Mouse (Mus musculus) left cerebral cortex, adult 9 months (tissue): ENCODE measurements around the gene Epn1.

Source experiments
- DNase-seq, 2 experiments: peaks; one replicate each; pipeline ENCODE4 v3.0.0; 2022; ENCODE audit warnings: low spot score in 2 of 2

The Epn1 gene

DNA sequence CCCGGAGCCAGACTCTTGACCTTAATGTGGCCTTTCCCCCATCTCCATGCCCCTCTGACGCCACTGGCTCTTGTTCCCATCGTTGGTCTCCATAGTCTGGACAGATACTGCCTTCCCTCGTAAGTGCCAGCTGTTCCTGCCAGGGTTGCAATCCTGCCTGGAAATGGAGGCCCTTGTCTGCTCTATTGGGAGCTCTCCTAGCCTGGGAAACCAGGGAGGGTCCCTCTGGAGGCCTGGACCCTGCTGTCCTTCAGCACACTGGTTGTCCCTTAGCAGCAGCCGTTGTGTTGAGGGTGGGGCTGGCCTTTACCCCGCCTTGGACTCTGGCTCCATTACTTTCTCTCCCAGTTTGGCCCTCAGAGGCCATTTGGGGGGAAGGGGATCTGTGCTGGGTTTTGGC, 12.3 kb downstream of the Epn1 start:
- no peak for DNase-seq

DNA sequence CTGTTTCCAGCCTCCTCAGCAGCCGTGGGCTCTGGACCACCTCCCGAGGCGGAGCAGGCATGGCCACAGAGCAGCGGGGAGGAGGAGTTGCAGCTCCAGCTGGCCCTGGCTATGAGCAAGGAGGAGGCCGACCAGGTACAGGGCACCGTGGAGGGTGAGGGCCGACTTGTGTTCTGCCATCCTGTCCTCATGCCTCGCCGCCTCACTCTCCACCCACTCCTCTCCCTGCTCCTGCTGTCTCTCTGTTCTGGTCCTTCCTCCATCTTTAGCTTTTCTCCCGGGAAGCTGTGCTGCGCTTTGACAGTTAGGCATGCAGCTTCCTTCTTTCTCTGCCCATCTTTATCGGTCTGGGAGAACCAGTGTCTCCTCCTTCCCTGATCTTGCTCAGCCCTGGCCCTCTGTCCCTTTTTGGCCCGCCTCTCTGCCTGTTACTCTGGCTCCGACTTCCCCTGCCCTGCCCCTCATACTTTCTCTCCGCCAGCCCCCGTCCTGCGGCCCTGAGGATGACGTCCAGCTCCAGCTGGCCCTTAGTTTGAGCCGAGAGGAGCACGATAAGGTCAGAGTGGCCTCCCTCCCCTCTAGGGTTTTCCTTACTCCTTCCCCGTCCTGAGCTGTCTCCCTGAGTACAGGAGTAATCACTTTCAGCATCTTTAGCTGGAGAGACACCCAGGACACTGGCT, 12.9 kb downstream of the Epn1 start:
- peak in 1 of 2 experiments; percentile 50 for DNase-seq

DNA sequence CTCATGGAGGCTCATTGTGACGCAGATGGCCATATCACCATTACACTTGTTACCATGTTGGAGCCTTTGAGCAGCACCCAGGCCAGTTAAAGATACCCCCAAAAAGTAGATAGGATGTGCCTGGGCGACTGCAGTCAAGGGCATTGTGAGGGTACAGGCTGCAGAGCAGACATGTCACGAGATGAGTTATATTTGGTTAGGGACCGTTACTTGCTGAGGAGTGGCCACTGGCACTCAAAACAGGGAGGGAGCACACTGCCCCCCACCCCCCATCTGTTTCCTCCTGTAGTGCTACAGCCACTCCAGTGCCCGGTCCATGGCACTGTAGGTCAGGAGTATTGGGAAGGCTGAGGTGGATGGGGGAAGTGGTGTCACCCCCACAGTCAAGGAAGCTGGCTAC, 18.7 kb downstream of the Epn1 start:
- no peak for DNase-seq

DNA sequence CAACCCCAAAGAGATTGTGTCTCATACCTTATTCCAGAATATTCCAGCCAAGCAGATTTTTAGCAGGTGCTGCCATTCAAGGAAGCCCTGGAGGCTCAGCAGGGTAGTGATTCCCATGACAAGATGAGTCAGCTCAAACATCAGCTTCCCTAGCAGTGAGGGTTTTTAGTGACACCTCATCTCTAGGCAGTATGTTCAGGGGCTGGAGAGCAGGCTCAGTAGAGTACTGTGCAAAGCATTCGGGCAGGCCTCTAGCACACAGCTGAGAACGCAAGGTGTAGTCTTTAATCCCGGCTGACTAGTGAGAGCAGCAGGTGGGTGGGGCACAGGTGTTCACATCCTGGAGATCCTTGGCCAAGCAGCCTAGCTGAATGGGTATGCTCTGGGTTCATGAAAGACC, 19.8 kb downstream of the Epn1 start:
- DNase-seq = no peak

DNA sequence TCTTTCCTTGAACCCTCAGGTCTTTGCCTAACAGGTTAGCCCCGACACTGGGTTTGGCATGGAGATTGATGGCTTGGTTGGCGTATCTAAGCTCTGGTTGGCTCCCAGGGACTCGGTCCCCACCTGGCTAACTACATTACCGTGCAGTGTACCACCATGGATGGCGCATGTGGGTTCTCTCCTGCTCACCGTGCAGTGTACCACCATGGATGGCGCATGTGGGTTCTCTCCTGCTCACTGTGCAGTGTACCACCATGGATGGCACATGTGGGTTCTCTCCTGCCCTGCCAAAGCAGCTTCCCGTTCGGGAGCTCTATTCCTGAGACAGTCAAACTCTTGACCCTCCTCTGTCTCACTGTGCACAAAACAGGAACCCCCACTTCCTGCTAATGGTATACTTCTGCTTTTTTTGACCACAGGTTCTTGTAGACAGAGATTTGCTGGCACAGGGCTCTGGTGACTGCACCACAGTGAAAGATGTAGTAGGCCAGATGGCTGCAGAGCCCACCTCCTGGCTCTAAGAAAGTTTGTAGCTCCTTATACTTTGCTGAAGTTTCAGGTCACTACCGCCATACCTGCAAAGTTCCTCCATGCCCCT, 21.1 kb downstream of the Epn1 start:
- no peak for DNase-seq

DNA sequence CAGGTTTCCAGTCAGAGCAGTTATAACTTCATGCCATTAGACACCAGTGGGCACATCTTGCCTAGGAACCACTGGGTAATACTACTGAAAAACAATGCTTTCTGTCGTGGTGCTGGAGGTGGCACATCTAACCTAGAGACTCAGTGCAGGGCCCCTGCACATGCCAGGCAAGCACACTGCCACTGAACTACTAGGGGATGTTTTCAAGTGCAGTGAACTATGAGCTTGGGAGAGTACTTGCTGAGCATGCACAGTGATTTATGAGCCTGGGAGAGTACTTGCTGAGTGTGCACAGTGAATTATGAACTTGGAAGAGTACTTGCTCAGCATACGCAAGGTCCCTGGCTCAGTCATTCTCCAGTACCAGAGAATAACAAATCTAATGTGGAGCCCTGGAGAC, 22.5 kb downstream of the Epn1 start:
- no peak for DNase-seq

DNA sequence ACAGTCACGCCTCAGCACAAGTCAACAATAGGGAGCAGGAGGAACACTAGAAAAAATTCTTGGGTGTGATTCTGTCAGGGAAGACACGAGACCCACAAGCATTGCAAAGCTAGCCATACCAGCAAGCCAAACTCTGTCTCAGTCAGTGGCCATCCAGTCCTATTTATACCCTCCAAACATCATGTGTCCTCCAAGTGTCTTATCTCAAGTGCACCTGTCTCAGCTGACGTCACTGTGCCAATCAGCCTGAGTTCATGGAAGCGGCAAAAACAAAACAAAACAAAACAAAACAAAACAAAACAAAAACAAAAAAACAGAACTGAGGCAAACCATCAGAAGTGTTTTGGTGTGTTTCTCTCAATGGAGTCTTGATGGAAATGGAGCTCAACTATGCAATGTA, 28.2 kb downstream of the Epn1 start:
- DNase-seq = no peak

DNA sequence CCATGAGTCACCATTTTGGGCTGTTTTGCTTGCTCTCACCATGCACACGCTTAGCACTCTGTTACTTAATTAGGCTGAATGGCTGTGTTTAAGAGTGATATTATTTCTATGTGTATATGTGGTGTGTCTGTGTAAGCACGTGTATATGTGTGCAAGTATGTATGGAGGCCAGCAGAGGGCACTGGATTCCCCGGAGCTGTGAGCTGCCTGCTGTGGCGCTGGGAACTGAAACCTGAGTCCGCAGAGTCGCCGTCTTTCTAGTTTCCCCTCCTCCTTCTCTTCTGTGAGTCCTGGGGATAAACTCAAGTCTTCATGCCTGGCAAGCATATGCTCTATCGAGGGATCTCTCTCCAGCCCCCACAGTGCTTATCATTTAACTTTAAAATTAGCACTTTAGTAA, 29.3 kb downstream of the Epn1 start:
- DNase-seq = no peak

DNA sequence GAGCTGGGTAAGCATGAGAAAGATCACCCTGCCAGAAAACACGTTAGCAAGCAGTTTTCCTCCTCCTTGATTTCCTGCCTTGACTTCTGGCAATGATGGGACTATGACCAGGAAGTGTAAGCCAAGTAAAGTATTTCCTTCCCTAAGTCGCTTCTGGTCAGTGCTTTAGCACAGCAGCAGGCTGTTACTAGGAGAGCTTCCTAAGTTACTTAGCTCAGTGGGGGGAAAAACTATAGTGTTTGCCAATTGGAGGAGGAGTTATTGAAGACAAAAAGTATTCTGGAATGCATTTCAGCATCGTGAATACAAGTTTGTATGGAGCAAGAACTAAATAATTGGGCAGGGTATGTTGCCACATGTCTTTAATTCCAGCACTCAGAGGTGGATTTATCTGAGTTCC, 32.7 kb downstream of the Epn1 start:
- no peak for DNase-seq

DNA sequence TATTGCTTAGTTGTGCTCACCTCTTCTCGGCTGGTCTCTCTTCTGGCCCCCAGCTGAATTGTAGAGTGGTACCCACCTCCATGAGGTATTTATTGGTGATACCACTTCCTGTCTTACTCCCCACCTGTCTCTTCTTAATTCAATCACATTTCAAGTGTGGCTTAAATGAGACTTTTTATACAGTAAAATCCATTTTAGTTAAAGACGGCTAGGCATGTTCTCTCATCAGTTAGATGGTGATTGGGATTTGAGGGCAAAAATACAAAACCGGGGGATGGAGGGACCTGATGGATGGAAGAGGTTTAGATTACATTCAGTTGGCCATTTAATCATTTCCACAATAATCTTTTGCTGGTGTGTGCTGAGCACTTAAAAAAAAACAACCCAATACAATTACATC, 36.8 kb downstream of the Epn1 start, which contains the start of gene Rfpl4:
Rfpl4 (minus strand) TSS at position 101 of the 400 bp plus-strand sequence.
- DNase-seq = no peak

DNA sequence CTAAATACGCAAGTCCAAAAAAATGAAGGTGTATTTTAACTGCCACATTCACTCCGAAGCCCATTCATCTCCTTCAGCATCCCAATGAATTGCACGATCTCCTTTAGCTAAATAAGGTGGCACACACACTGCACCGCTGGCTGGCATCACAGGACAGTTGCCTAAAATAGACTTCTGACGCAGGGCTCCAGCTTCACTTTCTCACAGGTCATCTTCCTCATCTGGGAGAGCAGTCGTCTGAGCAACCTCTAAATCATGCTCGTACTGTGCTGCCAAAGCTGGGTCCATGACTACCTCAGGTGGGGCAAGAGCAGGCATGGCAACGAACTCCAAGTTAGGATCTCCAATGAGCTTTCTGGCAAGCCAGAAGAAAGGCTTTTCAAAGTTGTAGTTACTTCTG, 45.0 kb downstream of the Epn1 start:
- DNase-seq = no peak

DNA sequence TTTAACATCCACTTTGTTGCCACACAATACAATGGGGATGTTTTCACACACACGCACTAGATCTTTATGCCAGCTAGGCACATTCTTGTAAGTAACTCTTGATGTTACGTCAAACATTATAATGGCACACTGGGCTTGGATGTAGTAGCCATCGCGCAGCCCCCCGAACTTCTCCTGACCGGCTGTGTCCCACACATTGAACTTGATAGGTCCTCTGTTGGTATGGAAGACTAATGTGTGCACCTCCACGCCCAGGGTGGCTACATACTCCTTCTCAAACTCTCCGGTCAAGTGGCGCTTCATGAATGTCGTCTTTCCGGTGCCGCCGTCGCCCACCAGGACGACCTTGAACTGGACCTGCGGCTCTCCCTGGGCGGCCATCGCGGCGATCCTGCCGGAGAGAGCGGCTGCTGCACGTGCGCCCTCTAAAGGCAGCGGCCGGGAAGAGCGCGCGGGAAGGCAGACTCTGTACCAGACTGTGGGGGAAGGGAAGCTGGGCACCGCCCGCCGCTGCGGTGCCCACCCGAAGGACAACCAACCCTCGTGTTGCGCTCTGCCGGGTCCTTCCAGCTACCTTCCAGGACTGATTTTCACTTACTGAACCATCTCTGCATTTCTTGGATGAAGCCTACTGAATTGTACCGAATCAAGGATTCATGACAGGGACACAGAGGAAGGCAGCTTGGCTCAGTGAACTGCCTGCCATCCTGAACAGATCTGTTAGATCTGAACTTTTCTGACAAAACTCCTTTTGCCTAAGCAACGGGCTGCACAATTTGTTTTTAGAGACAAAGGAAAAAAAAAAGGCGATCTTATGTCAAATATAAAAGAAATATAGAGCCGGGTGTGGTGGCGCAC, 45.7 kb downstream of the Epn1 start, which contains the start of gene Rasl2-9:
Rasl2-9 (minus strand) TSS at position 402 of the 858 bp plus-strand sequence.
- peak; percentile 20 to 74 for DNase-seq
